Mouse (Mus musculus): ENCODE measurements around the gene Ces1h. TPM values are rescaled to one million over a fixed set of nuclear protein-coding genes. Genes with fewer than 3 reads are reported as not detected.

Ces1h gene
- polyA plus RNA-seq (2012; fragmentation: generic; extraction: Trizol), result not detected

DNA sequence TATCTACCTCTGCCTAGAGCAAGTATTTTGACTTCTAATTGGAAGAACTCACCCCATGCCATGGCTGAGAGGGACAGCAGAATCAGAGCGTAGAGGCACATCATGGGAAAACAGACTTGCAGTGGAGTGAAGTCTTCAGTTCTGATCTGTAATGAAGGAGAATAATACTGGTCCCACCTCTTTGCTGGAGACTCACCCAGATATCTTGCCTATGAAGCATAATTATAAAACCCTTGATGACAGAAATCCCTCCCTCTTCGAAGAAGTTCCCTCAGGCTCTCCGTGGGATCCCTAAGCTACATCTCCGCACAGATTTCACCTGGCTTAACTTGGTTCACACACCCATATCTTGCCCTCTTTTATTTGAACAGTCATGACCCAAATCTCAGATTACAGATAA, at the start of gene Ces1h:
Gene Ces1h, minus strand, starts transcription at position 101 of the 400 bp plus-strand sequence.

DNA sequence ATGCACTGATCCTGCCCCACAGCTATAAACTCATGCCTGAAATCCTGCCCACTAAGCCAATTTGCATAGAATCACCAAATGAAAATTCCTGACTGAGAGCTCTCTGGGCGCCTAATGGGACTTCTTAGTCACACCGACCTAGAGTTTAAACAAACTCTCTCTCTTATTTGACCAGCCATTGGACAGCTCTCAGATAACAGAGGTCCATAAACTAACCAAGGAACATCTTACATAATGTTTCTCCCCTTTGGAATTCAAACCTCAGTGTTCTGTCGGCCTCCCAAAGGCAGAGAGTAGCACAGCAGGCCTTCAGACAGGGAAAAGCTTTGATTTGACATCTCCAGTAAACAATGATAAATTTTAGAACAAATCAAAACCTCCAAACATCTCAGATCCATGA, 42.3 kb downstream of the Ces1h start, which contains the start of gene Ces1g:
Gene Ces1g, minus strand, starts transcription at position 102 of the 400 bp plus-strand sequence.

Other genes with a start within 250 kb of the Ces1h start
- gene Ces1c, start 248.4 kb downstream of the Ces1h start, polyA plus RNA-seq (2012; fragmentation: generic; extraction: Trizol), result not detected
- gene Ces1d, start 181.9 kb downstream of the Ces1h start, polyA plus RNA-seq (2012; fragmentation: generic; extraction: Trizol), result 1 to 10 TPM in 1 of 2 experiments, not detected in 1; 1.1 TPM
- not detected for gene Ces1e, start 150.1 kb downstream of the Ces1h start, polyA plus RNA-seq (2012; fragmentation: generic; extraction: Trizol)
- under 1 TPM; 0.04 to 0.17 TPM for gene Ces1f, start 100.0 kb downstream of the Ces1h start, polyA plus RNA-seq (2012; fragmentation: generic; extraction: Trizol)
- gene Ces1g, start 42.4 kb downstream of the Ces1h start, polyA plus RNA-seq (2012; fragmentation: generic; extraction: Trizol), result under 1 TPM; 0.11 to 0.17 TPM
- gene Ces5a, start 156.1 kb upstream of the Ces1h start, polyA plus RNA-seq (2012; fragmentation: generic; extraction: Trizol), result not detected

All from C3H10T1/2 (cell line).